Mouse (Mus musculus) left cerebral cortex, adult 8-10 months (tissue): ENCODE measurements around the gene Znrf2. TPM values are rescaled to one million over a fixed set of nuclear protein-coding genes. Genes with fewer than 3 reads are reported as not detected.
A peak's percentile ranks its signal among the peaks of the same experiment; 100 is the strongest.
"Not testable (repeated sequence)": the region's sequence is repeated elsewhere in the genome, so short reads cannot be mapped to it uniquely, and the experiment has no call there.

Source experiments
- DNase-seq, 2 experiments: peaks; one replicate each; pipeline ENCODE4 v3.0.0; 2022; ENCODE audit warnings: low spot score in 2 of 2
- total RNA-seq, 4 experiments: library from RNA; stranded (reverse); gene quantifications; 2 replicates each; pipeline ENCODE4 v1.2.4; 2022

Znrf2 gene
- total RNA-seq, 4 experiments from 2014 or later, result 13.6 to 18.4 (median 15.2) TPM

DNA sequence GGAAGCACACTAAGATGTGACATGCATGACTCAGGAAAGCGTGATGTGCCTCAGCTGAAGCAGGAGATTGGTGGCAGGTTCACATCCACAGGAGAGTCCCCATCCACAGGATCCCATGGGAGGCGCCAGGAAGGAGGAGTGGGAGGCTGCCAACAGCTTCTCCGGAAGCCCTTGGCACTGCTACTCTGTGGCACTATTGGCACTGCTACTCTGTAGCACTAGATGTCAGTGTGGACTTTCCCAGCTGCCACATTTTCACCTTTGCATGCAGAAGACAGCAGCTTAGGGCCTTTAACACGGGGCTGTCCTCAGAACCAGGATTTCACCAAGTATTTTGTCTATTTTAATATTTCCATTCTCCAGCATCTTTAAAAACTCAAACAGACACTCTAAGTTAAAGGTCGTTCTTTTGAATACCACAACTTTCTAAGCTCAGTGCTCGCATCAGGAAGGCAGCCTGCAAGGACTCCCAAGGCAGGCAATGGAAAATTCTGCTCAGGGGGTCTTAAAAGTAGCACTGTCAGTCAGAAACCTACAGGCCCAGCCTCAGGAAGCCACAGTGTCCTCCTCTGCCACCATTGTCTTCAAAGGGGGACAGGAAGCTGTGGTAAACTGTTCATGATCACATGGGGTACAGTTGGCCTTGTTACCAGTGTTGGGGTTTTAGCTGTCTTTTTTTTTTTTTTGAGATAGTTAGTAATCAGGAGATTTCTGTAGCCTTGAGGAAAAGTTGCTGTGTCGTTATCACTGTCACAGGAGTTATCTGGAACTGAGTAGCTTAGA, 7.0 kb upstream of the Znrf2 start:
- DNase-seq, result no peak

DNA sequence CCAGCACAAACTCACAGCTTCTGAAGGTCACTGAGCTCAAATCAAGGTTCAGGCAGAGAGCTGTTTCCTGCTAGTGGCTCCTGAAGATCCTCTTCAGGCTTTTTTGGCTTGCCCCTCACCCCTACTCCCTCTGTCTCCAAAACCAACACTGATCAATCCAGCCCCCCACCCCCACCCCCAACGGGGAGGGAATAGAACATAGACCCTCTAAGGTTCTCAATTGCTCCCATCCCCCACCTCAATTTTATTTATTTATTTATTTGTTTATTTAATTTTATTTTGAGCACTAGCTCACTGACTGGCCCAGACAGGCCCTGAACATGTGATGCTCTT, 6.4 kb upstream of the Znrf2 start:
- DNase-seq, result no peak

DNA sequence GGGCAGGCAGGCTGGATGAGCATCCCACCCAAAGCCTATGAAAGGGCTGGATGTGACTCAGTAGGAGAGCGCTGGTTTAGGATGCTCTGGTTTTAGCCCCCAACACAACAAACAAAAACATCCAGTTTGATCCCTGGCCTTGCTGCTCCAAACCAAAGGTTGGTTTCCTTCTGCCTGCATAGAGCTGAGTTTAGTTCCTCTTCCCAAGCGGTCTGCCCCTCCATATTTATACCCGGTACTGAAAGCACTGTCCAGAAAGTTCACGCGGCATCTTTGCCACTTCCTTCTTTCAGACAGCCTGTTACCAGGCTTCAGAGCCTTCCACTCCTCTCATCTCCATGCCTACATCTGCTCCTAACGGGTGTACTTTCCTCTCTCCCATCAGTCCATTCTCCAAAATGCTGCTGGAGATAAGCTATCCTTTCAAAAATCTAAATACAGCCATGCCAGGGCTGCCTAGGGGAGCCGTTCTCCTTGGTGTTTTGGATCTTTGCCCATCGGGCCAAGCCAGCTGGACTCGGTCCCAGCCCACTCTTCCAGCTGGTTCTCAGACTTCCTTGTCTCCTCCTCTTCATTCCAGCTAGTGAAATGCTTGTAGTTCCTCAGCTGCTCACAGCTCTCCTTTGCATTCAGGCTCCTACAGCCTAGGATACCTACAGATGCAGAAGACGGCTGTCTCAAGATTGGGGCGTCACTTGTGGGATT, 5.0 kb upstream of the Znrf2 start:
- DNase-seq, result peak in 1 of 2 experiments; percentile 73

- DNase-seq, result no peak
Observed at GRCm38 (mm10) chr6:54812276-54812675, 4.4 kb upstream of the Znrf2 start.

- DNase-seq, result no peak
Observed at GRCm38 (mm10) chr6:54815428-54816130, 1.1 kb upstream of the Znrf2 start.

GRCm38 (mm10) chr6:54817266-54817767, 601 bp downstream of the Znrf2 start:
- no peak for DNase-seq

GRCm38 (mm10) chr6:54818389-54818788, 1.7 kb downstream of the Znrf2 start:
- DNase-seq, result no peak

- no peak for DNase-seq
Observed at GRCm38 (mm10) chr6:54819272-54819671, 2.6 kb downstream of the Znrf2 start.

DNA sequence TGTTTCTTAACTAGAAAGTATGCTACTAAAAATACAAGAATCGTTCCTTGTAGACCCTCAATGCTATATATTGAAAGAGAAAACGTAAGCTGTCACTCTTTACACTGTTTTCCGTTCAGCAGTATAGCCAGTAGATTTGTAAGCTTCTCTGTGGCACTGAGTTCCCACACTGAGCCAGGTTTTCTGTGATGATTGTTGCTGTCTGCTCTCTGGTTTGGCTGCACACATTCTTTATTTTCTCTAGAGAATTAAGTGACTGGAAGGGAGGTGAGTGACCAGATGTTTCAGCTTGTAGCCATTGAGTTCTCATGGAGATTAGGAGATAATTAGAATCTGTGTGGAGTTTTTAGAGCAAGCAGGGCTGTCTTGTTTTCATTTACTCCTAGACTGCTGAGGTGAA, 3.0 kb downstream of the Znrf2 start:
- DNase-seq, result no peak

GRCm38 (mm10) chr6:54822348-54822747, 5.6 kb downstream of the Znrf2 start:
- no peak for DNase-seq

DNA sequence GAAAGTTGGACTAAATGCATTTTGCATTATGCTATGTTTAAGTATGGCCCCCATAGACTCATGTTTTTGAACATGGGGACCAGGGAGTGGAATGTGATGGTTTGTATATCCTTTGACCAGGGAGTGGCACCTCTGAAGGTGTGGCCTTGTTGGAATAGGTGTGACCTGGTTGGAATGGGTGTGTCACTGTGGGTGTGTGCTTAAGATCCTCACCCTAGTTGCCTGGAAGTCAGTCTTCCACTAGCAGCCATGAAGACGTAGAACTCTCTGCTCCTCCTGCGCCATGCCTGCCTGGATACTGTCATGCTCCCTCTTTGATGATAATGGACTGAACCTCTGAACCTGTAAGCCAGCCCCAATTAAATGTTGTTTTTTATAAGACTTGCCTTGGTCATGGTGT, 7.8 kb downstream of the Znrf2 start:
- DNase-seq, result not testable (repeated sequence)

DNA sequence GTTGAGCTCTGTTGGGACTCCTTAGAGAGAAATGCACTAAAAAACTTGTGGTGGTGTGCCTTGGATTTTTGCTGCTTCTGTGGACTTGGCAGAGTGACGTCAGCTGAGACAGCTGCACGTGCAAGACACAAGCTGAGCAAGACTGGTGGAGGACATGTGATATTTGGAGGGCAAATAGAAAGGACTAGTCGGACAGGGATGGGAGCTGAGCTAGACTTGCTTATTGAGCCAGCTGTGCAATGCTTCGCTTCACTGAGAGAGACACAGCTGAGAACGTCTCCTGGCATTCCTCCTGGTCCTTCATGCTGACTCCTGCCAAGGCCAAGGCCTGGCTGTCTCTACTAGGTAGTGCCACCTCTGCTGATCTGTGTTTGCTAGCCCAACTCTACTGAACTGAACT, 10.8 kb downstream of the Znrf2 start:
- DNase-seq, result no peak

DNA sequence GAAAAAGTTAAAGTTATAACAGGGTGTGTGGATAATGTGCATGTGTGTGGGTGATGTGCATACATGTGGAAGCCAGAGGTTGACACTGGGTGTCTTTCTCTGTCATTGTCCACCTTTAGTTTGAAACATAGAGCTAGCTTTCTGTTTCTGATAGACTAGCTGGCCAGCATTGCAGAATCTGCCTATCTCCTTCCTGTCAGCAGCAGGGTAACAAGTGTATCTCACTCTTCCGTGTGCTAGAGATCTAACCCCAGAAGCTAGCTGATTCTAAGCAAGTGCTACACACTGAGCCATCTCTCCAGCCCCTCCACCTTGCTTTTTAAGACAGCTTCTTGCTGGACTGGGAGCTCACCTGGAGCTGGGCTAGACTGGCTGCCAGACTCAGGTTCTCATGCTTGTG, 11.6 kb downstream of the Znrf2 start:
- no peak for DNase-seq

- no peak for DNase-seq
Observed at GRCm38 (mm10) chr6:54830048-54830772, 13.5 kb downstream of the Znrf2 start.

GRCm38 (mm10) chr6:54831069-54831720, 14.5 kb downstream of the Znrf2 start:
- no peak for DNase-seq

GRCm38 (mm10) chr6:54833427-54833826, 16.7 kb downstream of the Znrf2 start:
- DNase-seq, result no peak

DNA sequence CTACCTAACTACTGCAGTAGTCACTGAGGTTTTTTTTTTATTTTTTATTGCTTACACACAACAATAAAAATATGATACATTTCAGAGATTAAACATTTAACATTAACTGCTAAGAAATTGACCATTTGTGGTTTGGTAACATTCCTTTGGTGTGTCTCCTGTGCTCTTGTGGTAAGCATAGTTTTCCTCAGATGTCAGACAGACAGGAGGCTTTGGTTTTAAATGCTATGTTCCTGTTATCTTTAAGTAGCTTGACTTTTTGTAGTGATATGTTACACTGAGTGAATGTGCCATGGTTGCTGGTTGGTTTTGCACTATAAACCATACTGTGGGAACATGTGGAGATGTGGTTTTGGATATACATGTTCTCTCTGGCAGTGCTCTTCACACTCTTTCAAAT, 19.9 kb downstream of the Znrf2 start:
- no peak for DNase-seq

DNA sequence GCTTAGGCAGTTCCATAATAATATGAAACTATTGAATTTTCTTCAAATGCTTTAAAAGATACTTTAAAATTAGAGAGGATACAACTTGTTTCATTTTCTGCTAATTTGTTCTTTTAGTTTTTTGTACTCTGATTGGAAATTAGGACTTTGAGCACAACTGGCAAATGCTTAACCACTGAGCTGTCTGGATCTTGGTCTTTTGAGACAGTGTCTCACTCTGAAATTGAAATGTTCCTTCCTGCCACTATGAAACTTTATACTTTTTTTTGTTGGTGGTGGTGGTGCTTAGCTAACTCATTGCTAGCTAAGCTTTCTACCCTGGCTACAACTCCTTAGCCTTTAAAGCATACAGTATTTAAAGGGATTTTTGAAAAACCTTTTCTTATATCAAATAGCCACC, 24.7 kb downstream of the Znrf2 start:
- no peak for DNase-seq

GRCm38 (mm10) chr6:54842041-54842440, 25.3 kb downstream of the Znrf2 start:
- no peak for DNase-seq

DNA sequence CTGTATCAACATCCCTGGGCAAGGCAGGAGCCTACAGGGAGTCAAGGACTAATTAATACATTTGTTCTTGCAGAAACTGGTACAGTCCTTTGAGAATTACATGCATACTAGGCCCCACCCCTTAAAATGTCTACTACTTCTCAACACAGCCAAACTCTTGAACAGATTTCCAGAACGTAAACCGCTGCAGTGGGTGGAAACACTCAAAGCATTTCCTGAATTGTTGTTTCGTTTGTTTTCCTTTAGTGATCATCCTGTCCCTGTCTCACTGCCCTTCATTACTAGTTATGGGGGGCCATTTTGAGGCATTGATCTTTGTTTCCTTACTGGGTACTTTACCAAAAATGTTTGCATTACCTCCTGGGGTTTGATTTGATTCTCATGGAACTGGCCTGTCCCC, 31.8 kb downstream of the Znrf2 start:
- DNase-seq, result no peak
